Mouse (Mus musculus) large intestine, adult 2 months (tissue): Measurements from ENCODE around the gene S100a3. TPM values are rescaled to one million over a fixed set of nuclear protein-coding genes. Genes with fewer than 3 reads are reported as not detected.

Experiments used
- polyA plus RNA-seq: library from polyadenylated mRNA; depleted of rRNA; stranded (reverse); fragments of >200 nt; gene quantifications from 2 replicates; pipeline ENCODE4 v1.2.3, GENCODE M21; 2012; rRNA removed

Gene S100a3
- polyA plus RNA-seq, 1 experiment, result 0.76 TPM

Other genes with a start within 250 kb of the S100a3 start
- 4.6 and 5.9 TPM in 2 replicates for gene Slc27a3, start 170.6 kb upstream of the S100a3 start, polyA plus RNA-seq
- 28.7 and 32.2 TPM in 2 replicates for gene Ints3, start 127.0 kb upstream of the S100a3 start, polyA plus RNA-seq
- gene Npr1, start 94.7 kb upstream of the S100a3 start, polyA plus RNA-seq, result 6.1 and 10.1 TPM in 2 replicates
- 21.4 and 23.6 TPM in 2 replicates for gene Ilf2, start 84.5 kb upstream of the S100a3 start, polyA plus RNA-seq
- gene Snapin, start 69.5 kb upstream of the S100a3 start, polyA plus RNA-seq, result 13.6 and 14.2 TPM in 2 replicates
- gene Chtop, start 51.1 kb upstream of the S100a3 start, polyA plus RNA-seq, result 35.2 and 38.0 TPM in 2 replicates
- 44.1 and 52.5 TPM in 2 replicates for gene S100a1, start 46.2 kb upstream of the S100a3 start, polyA plus RNA-seq
- gene S100a13, start 46.1 kb upstream of the S100a3 start, polyA plus RNA-seq, result 36.9 and 50.0 TPM in 2 replicates
- gene S100a14, start 33.7 kb upstream of the S100a3 start, polyA plus RNA-seq, result 5.5 and 6.4 TPM in 2 replicates
- gene S100a16, start 23.3 kb upstream of the S100a3 start, polyA plus RNA-seq, result 75.2 and 122 TPM in 2 replicates
- not detected in 2 replicates for gene S100a2, start 29.7 kb downstream of the S100a3 start, polyA plus RNA-seq
- gene Gm42674, start 41.3 kb downstream of the S100a3 start, polyA plus RNA-seq, result not detected in 2 replicates
- 8.3 and 8.7 TPM in 2 replicates for gene S100a4, start 43.2 kb downstream of the S100a3 start, polyA plus RNA-seq
- gene S100a5, start 47.9 kb downstream of the S100a3 start, polyA plus RNA-seq, result not detected in 2 replicates
- gene S100a6, start 52.3 kb downstream of the S100a3 start, polyA plus RNA-seq, result 345 and 383 TPM in 2 replicates
- gene S100a7a, start 93.4 kb downstream of the S100a3 start, polyA plus RNA-seq, result 0.11 and 0.14 TPM in 2 replicates
- 0.97 TPM in 1 of 2 replicates, not detected in the other for gene S100a8, start 108.4 kb downstream of the S100a3 start, polyA plus RNA-seq
- 0.63 and 0.80 TPM in 2 replicates for gene S100a9, start 135.1 kb downstream of the S100a3 start, polyA plus RNA-seq
- not detected in 2 replicates for gene Pglyrp4, start 166.3 kb downstream of the S100a3 start, polyA plus RNA-seq
- not detected in 2 replicates for gene Gm5849, start 217.3 kb downstream of the S100a3 start, polyA plus RNA-seq